Mouse (Mus musculus): ENCODE data around the gene Exoc2. TPM values are rescaled to one million over a fixed set of nuclear protein-coding genes. Genes with fewer than 3 reads are reported as not detected.

Exoc2 gene
- polyA plus RNA-seq, 1 experiment, result 10.8 TPM

GRCm38 (mm10) chr13:30766636-30767476 is 207.0 kb downstream of the Exoc2 start:
- Histone ChIP-seq H3K27me3 (ENCODE audit: control insufficient read depth, insufficient read depth, insufficient read length) (no peaks in the 10 kb centered on the region), H3K79me2 (ENCODE audit: control insufficient read depth, insufficient read depth) (no peaks in the 10 kb centered on the region), H3K79me3 (ENCODE audit: low read depth) (no peaks in the 10 kb centered on the region), H3K36me3 (ENCODE audit: control insufficient read depth, insufficient read depth) (no peaks in the 10 kb centered on the region), H3ac (ENCODE audit: control insufficient read depth, insufficient read length, low read depth) (no peak overlapping the region), H3K4me3 (ENCODE audit: insufficient read depth, poor library complexity, severe bottlenecking) (no peak overlapping the region)
- TF ChIP-seq MYOG (IDR thresholded peaks at IDR 0.05; ENCODE audit: control insufficient read depth, extremely low read depth, insufficient read length) (no peak), CEBPB (IDR thresholded peaks at IDR 0.05; ENCODE audit: low read depth) (no peak), MAX (IDR thresholded peaks at IDR 0.05) (no peak), FOSL1 (IDR thresholded peaks at IDR 0.05; ENCODE audit: insufficient read depth, low read length, poor library complexity, severe bottlenecking) (no peak), MYOD1 (IDR thresholded peaks at IDR 0.05; ENCODE audit: control insufficient read depth, insufficient read length, low read depth) (no peak)

GRCm38 (mm10) chr13:30765906-30766305 is 208.0 kb downstream of the Exoc2 start:
- no peak overlapping the region for H3K4me3 ChIP-seq (ENCODE audit: insufficient read depth, poor library complexity, severe bottlenecking)

GRCm38 (mm10) chr13:30764014-30764740 is 209.7 kb downstream of the Exoc2 start:
- Histone ChIP-seq H3K79me3 (ENCODE audit: low read depth) (no peaks in the 10 kb centered on the region), H3K36me3 (ENCODE audit: control insufficient read depth, insufficient read depth) (no peaks in the 10 kb centered on the region), H3K79me2 (ENCODE audit: control insufficient read depth, insufficient read depth) (no peaks in the 10 kb centered on the region), H3ac (ENCODE audit: control insufficient read depth, insufficient read length, low read depth) (no peak overlapping the region), H3K4me3 (ENCODE audit: insufficient read depth, poor library complexity, severe bottlenecking) (no peak overlapping the region), H3K27me3 (ENCODE audit: control insufficient read depth, insufficient read depth, insufficient read length) (peaks cover 3% of the 10 kb centered on the region)
- TF ChIP-seq MYOD1 (IDR thresholded peaks at IDR 0.05; ENCODE audit: control insufficient read depth, insufficient read length, low read depth) (no peak), MAX (IDR thresholded peaks at IDR 0.05) (no peak)

More at GRCm38 (mm10) chr13:30765906-30766305, 208.0 kb downstream of the Exoc2 start:
- Histone ChIP-seq H3K79me3 (ENCODE audit: low read depth) (no peaks in the 10 kb centered on the region), H3K36me3 (ENCODE audit: control insufficient read depth, insufficient read depth) (no peaks in the 10 kb centered on the region), H3K79me2 (ENCODE audit: control insufficient read depth, insufficient read depth) (no peaks in the 10 kb centered on the region), H3K27me3 (ENCODE audit: control insufficient read depth, insufficient read depth, insufficient read length) (no peaks in the 10 kb centered on the region), H3ac (ENCODE audit: control insufficient read depth, insufficient read length, low read depth) (no peak overlapping the region)
- no peak for TF ChIP-seq MYOG (IDR thresholded peaks at IDR 0.05; ENCODE audit: control insufficient read depth, extremely low read depth, insufficient read length)
- no peak for TF ChIP-seq USF1 (IDR thresholded peaks at IDR 0.05; ENCODE audit: low read depth)
- TF ChIP-seq MYOD1 (IDR thresholded peaks at IDR 0.05; ENCODE audit: control insufficient read depth, insufficient read length, low read depth), result no peak
- TF ChIP-seq CTCF (IDR thresholded peaks at IDR 0.05; ENCODE audit: control insufficient read depth, insufficient read depth, insufficient read length), result no peak

Other genes with a start within 250 kb of the Exoc2 start
- not detected for gene Irf4, start 224.9 kb downstream of the Exoc2 start, polyA plus RNA-seq (2012; fragmentation: generic; extraction: Trizol)
- 0.06 TPM for gene Hus1b, start 26.3 kb downstream of the Exoc2 start, polyA plus RNA-seq (2012; fragmentation: generic; extraction: Trizol)
- 0.02 TPM for gene Gm5447, start 111 bp upstream of the Exoc2 start, polyA plus RNA-seq (2012; fragmentation: generic; extraction: Trizol)

All from C2C12 (cell line).